Mouse (Mus musculus): ENCODE measurements at regions not wholly inside any gene's neighbourhood (a gene's known extent, or its start where the extent isn't known, plus 50 kb on each side); places are given as distances from the start of the nearest gene placed in this dataset.

- in situ Hi-C loops (cut with MboI; ENCODE audit: low pct_unique_long_range_greater_than_20kb in 1 of 2, low sequenced_read_pairs in 2 of 2, unreplicated experiment in 1 of 2) = no loop called here
Measured at GRCm38 (mm10) chr10:95731001-95731400, 57.8 kb upstream of the Anapc15-ps start.

DNA sequence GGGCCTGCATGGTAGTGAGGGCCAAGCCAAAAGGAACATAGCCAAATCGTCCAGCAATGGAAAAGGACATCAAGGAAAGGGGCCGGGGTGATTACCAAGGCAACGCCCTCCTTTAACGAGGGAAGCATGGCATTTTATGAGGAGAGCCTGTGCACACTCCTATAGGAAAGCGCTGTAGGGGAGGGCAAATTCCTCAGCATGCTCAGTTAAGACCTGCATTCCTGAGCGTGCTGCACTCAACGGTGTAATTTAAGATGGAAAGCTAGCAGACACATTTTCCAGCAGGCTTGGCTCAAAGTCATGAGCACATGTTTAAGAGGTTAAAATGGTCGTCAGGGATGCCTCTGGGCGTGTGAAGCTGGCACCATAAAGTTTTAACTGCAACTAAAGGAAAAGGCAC lies 56.6 kb upstream of the Anapc15-ps start:
- in situ Hi-C loops (cut with MboI; ENCODE audit: low pct_unique_long_range_greater_than_20kb in 1 of 2, low sequenced_read_pairs in 2 of 2, unreplicated experiment in 1 of 2) = no loop called here

GRCm38 (mm10) chr10:95725910-95726309 lies 52.7 kb upstream of the Anapc15-ps start:
- in situ Hi-C loops (cut with MboI; ENCODE audit: low pct_unique_long_range_greater_than_20kb in 1 of 2, low sequenced_read_pairs in 2 of 2, unreplicated experiment in 1 of 2) = no loop called here

GRCm38 (mm10) chr10:95725349-95725748 lies 52.1 kb upstream of the Anapc15-ps start:
- in situ Hi-C loops (cut with MboI; ENCODE audit: low pct_unique_long_range_greater_than_20kb in 1 of 2, low sequenced_read_pairs in 2 of 2, unreplicated experiment in 1 of 2) = no loop called here

Measured in mouse embryonic stem cell (cell line).